Mouse (Mus musculus) liver, embryonic 16.5 days (tissue): Measurements from ENCODE around the gene Nup188. TPM values are rescaled to one million over a fixed set of nuclear protein-coding genes. Genes with fewer than 3 reads are reported as not detected.

Experiments used
- ATAC-seq: fragments of 200-750 bp; cut with Nextera tagmentation; 2 replicates; pipeline ENCODE4 v1.8.0; 2017; ENCODE audit warnings: low read depth, mild to moderate bottlenecking, moderate number of reproducible peaks, moderate library complexity
- H3K27ac ChIP-seq: fragments of 300-500 bp; sonication (generic); 2 replicates; pipeline ENCODE4 v1.5.1; 2014; ENCODE audit warnings: mild to moderate bottlenecking, low read length
- H3K27me3 ChIP-seq: fragments of 300-500 bp; sonication (generic); 2 replicates; pipeline ENCODE4 v1.6.1; 2014; ENCODE audit warnings: low read depth, low read length, mixed read lengths; ENCODE audit not compliant: control insufficient read depth, insufficient read depth
- H3K36me3 ChIP-seq: fragments of 300-500 bp; sonication (generic); 2 replicates; pipeline ENCODE4 v1.6.1; 2014; ENCODE audit warnings: mild to moderate bottlenecking; ENCODE audit not compliant: control insufficient read depth, insufficient read depth
- H3K4me1 ChIP-seq: fragments of 300-500 bp; sonication (generic); 2 replicates; pipeline ENCODE4 v1.6.1; 2014; ENCODE audit warnings: low read depth, low read length, mixed read lengths; ENCODE audit not compliant: control insufficient read depth
- H3K4me2 ChIP-seq: fragments of 300-500 bp; sonication (generic); 2 replicates; pipeline ENCODE4 v1.6.1; 2014; ENCODE audit warnings: low read depth, low read length, mixed read lengths
- H3K4me3 ChIP-seq: fragments of 300-500 bp; sonication (generic); 2 replicates; pipeline ENCODE4 v1.5.1; 2014; ENCODE audit warnings: low read depth, mild to moderate bottlenecking, low read length
- H3K9ac ChIP-seq: fragments of 300-500 bp; sonication (generic); 2 replicates; pipeline ENCODE4 v1.6.1; 2014; ENCODE audit warnings: low read depth, low read length
- H3K9me3 ChIP-seq: fragments of 300-500 bp; sonication (generic); replicated peaks from 2 replicates; pipeline ENCODE4 v1.6.1; 2016; ENCODE audit warnings: low read length; ENCODE audit not compliant: control insufficient read depth
- WGBS: fragments of 180-500 bp; shearing (Covaris S2); extraction: QIAGEN DNeasy Blood & Tissue Kit; methylation state at CpG from one replicate; pipeline ENCODE4 v1.1.7; 2014; ENCODE audit not compliant: insufficient replicate concordance; 5-methylcytosine and 5-hydroxymethylcytosine counted together
- polyA plus RNA-seq: library from polyadenylated mRNA; unstranded; fragments of >200 nt; fragmentation: Nextera tagmentation; extraction: Ambion mirVana; gene quantifications from 2 replicates; pipeline ENCODE4 v1.2.1, GENCODE M21; 2015

Nup188 gene
- 11.9 and 16.1 TPM in 2 replicates for polyA plus RNA-seq

- H3K4me1 ChIP-seq: peaks cover 22% of the 10 kb centered on the region
- H3K36me3 ChIP-seq: no peaks in the 10 kb centered on the region
- H3K9me3 ChIP-seq: no peaks in the 10 kb centered on the region
- H3K9ac ChIP-seq: peak within 1 kb of the TSS; percentile 88
- peak within 1 kb of the TSS; percentile 92 for H3K4me3 ChIP-seq
- peak within 1 kb of the TSS; percentile 63 for H3K27ac ChIP-seq
- peak; percentile 89 for ATAC-seq
- H3K27me3 ChIP-seq: no peaks in the 10 kb centered on the region
- under 1% methylated on average over 63 of the region's 68 CpGs for WGBS
- peak within 1 kb of the TSS; percentile 96 for H3K4me2 ChIP-seq
Observed at GRCm38 (mm10) chr2:30286192-30287026, at the start of gene Nup188, which contains the start of gene Dolk. Nup188 (plus strand) TSS chr2:30286397. Dolk (minus strand) TSS chr2:30286334.

GRCm38 (mm10) chr2:30236426-30237198 lies 49.6 kb upstream of the Nup188 start:
- H3K4me3 ChIP-seq: peak overlapping the region; percentile 94
- peaks cover 10% of the 10 kb centered on the region for H3K36me3 ChIP-seq
- peaks cover 32% of the 10 kb centered on the region for H3K4me1 ChIP-seq
- WGBS: 4% methylated on average over 18 of the region's 18 CpGs
- H3K27ac ChIP-seq: peak overlapping the region; percentile 77
- H3K9ac ChIP-seq: peak overlapping the region; percentile 95
- H3K27me3 ChIP-seq: no peaks in the 10 kb centered on the region
- no peak for ATAC-seq
- H3K9me3 ChIP-seq: peaks cover 2% of the 10 kb centered on the region; the same call in 1 of the 2 replicates
- peak overlapping the region; percentile 86 for H3K4me2 ChIP-seq

- peak; percentile 92 for ATAC-seq
- WGBS: under 1% methylated on average over 55 of the region's 67 CpGs
- peak within 1 kb of the TSS; percentile 94 for H3K4me3 ChIP-seq
Observed at GRCm38 (mm10) chr2:30237199-30237880, 48.9 kb upstream of the Nup188 start, which contains the start of gene Lrrc8a. Lrrc8a (plus strand) TSS chr2:30237715.

GRCm38 (mm10) chr2:30237881-30238280 lies 48.3 kb upstream of the Nup188 start:
- ATAC-seq: peak; percentile 79
- Histone ChIP-seq H3K4me3 (peak overlapping the region; percentile 94), H3K36me3 (peaks cover 10% of the 10 kb centered on the region), H3K27ac (peak overlapping the region; percentile 77), H3K9me3 (no peaks in the 10 kb centered on the region; the same call in 1 of the 2 replicates), H3K4me2 (peak overlapping the region; percentile 86), H3K27me3 (no peaks in the 10 kb centered on the region), H3K9ac (peak overlapping the region; percentile 95), H3K4me1 (peaks cover 39% of the 10 kb centered on the region)
- WGBS: under 1% methylated on average over 34 of the region's 42 CpGs

More at GRCm38 (mm10) chr2:30237199-30237880, 48.9 kb upstream of the Nup188 start, which contains the start of gene Lrrc8a:
- no peaks in the 10 kb centered on the region for H3K27me3 ChIP-seq
- peak within 1 kb of the TSS; percentile 95 for H3K9ac ChIP-seq
- peaks cover 1% of the 10 kb centered on the region; the same call in 1 of the 2 replicates for H3K9me3 ChIP-seq
- H3K4me2 ChIP-seq: peak within 1 kb of the TSS; percentile 86
- peaks cover 10% of the 10 kb centered on the region for H3K36me3 ChIP-seq
- peak within 1 kb of the TSS; percentile 77 for H3K27ac ChIP-seq
- H3K4me1 ChIP-seq: peaks cover 33% of the 10 kb centered on the region

GRCm38 (mm10) chr2:30238906-30239465 lies 47.2 kb upstream of the Nup188 start:
- 50% methylated on average over 3 of the region's 3 CpGs for WGBS

GRCm38 (mm10) chr2:30239777-30240176 lies 46.4 kb upstream of the Nup188 start:
- Histone ChIP-seq H3K4me1 (peaks cover 43% of the 10 kb centered on the region), H3K27me3 (no peaks in the 10 kb centered on the region)
- peak; percentile 24 for ATAC-seq

More at GRCm38 (mm10) chr2:30238906-30239465, 47.2 kb upstream of the Nup188 start:
- no peaks in the 10 kb centered on the region for H3K9me3 ChIP-seq
- no peaks in the 10 kb centered on the region for H3K27me3 ChIP-seq
- ATAC-seq: no peak
- peaks cover 16% of the 10 kb centered on the region for H3K36me3 ChIP-seq
- H3K27ac ChIP-seq: peak overlapping the region; percentile 77
- peaks cover 43% of the 10 kb centered on the region for H3K4me1 ChIP-seq
- peak overlapping the region; percentile 94 for H3K4me3 ChIP-seq
- H3K4me2 ChIP-seq: peak overlapping the region; percentile 86
- peak overlapping the region; percentile 95 for H3K9ac ChIP-seq

GRCm38 (mm10) chr2:30240267-30240666 lies 45.9 kb upstream of the Nup188 start, which contains the start of gene Gm28035:
Gm28035 (plus strand) TSS chr2:30240567.
- peaks cover 43% of the 10 kb centered on the region for H3K4me1 ChIP-seq
- H3K9me3 ChIP-seq: no peaks in the 10 kb centered on the region

More at GRCm38 (mm10) chr2:30239777-30240176, 46.4 kb upstream of the Nup188 start:
- Histone ChIP-seq H3K9me3 (no peaks in the 10 kb centered on the region), H3K4me2 (peak overlapping the region; percentile 86), H3K36me3 (peaks cover 16% of the 10 kb centered on the region), H3K27ac (peak overlapping the region; percentile 77), H3K9ac (peak overlapping the region; percentile 95), H3K4me3 (peak overlapping the region; percentile 17)
- 25% methylated on average over 4 of the region's 4 CpGs for WGBS

GRCm38 (mm10) chr2:30242509-30242908 lies 43.7 kb upstream of the Nup188 start:
- 60% methylated on average over 4 of the region's 4 CpGs for WGBS
- H3K27ac ChIP-seq: peak overlapping the region; percentile 39; the same call in 1 of the 2 replicates
- no peak for ATAC-seq
- H3K27me3 ChIP-seq: no peaks in the 10 kb centered on the region
- no peak overlapping the region for H3K4me3 ChIP-seq
- peaks cover 44% of the 10 kb centered on the region for H3K4me1 ChIP-seq
- no peaks in the 10 kb centered on the region for H3K9me3 ChIP-seq
- H3K36me3 ChIP-seq: peaks cover 16% of the 10 kb centered on the region
- H3K4me2 ChIP-seq: no peak overlapping the region
- H3K9ac ChIP-seq: no peak overlapping the region

More at GRCm38 (mm10) chr2:30240267-30240666, 45.9 kb upstream of the Nup188 start, which contains the start of gene Gm28035:
- Histone ChIP-seq H3K9ac (peak within 1 kb of the TSS; percentile 95), H3K36me3 (peaks cover 16% of the 10 kb centered on the region), H3K4me2 (peak within 1 kb of the TSS; percentile 86), H3K4me3 (peak within 1 kb of the TSS; percentile 94), H3K27me3 (no peaks in the 10 kb centered on the region), H3K27ac (peak within 1 kb of the TSS; percentile 77)
- 58% methylated on average over 2 of the region's 2 CpGs for WGBS
- no peak for ATAC-seq
